Mouse (Mus musculus) urinary bladder, adult 18-20 months (tissue): Measurements from ENCODE around the gene Prl7a1.

Source experiments
- DNase-seq, 2 experiments: peaks; one replicate each; pipeline ENCODE4 v3.0.0; 2022; ENCODE audit warnings: low spot score in 2 of 2, mixed read lengths in 2 of 2

The Prl7a1 gene

GRCm38 (mm10) chr13:27642393-27642792 is at the start of gene Prl7a1:
Gene Prl7a1, minus strand, starts transcription at chr13:27642493.
- no peak for DNase-seq

- no peak for DNase-seq
Observed at GRCm38 (mm10) chr13:27667936-27668335, 25.6 kb upstream of the Prl7a1 start, which contains the start of gene Prl7a2. Gene Prl7a2, minus strand, starts transcription at chr13:27668036.

GRCm38 (mm10) chr13:27660747-27661146 is 18.5 kb upstream of the Prl7a1 start:
- no peak for DNase-seq

- no peak for DNase-seq
Observed at GRCm38 (mm10) chr13:27610482-27610881, 31.8 kb downstream of the Prl7a1 start, which contains the start of gene Prl7b1. Gene Prl7b1, minus strand, starts transcription at chr13:27610582.
